Mouse (Mus musculus) right cerebral cortex, adult 18-20 months (tissue): ENCODE results near the gene Enox1.

Experiments
- DNase-seq: peaks from one replicate; pipeline ENCODE4 v3.0.0; 2022; ENCODE audit warnings: mixed read lengths

The Enox1 gene

GRCm38 (mm10) chr14:77638148-77638547 lies 481.6 kb downstream of the Enox1 start:
- no peak for DNase-seq

GRCm38 (mm10) chr14:77638616-77639015 lies 482.1 kb downstream of the Enox1 start:
- no peak for DNase-seq

- DNase-seq: no peak
Observed at GRCm38 (mm10) chr14:77639586-77639985, 483.0 kb downstream of the Enox1 start.

GRCm38 (mm10) chr14:77642314-77642713 lies 485.8 kb downstream of the Enox1 start:
- no peak for DNase-seq

- no peak for DNase-seq
Observed at GRCm38 (mm10) chr14:77646196-77646595, 489.6 kb downstream of the Enox1 start.

- DNase-seq: peak; percentile 63
Observed at GRCm38 (mm10) chr14:77647017-77647416, 490.5 kb downstream of the Enox1 start.

GRCm38 (mm10) chr14:77648305-77648704 lies 491.7 kb downstream of the Enox1 start:
- DNase-seq: no peak

- no peak for DNase-seq
Observed at GRCm38 (mm10) chr14:77658739-77659138, 502.2 kb downstream of the Enox1 start.

GRCm38 (mm10) chr14:77662273-77662672 lies 505.7 kb downstream of the Enox1 start:
- no peak for DNase-seq

- DNase-seq: no peak
Observed at GRCm38 (mm10) chr14:77662994-77663393, 506.4 kb downstream of the Enox1 start.

- DNase-seq: no peak
Observed at GRCm38 (mm10) chr14:77668096-77668495, 511.5 kb downstream of the Enox1 start.

- DNase-seq: no peak
Observed at GRCm38 (mm10) chr14:77669494-77669893, 512.9 kb downstream of the Enox1 start.

GRCm38 (mm10) chr14:77670945-77671344 lies 514.4 kb downstream of the Enox1 start:
- DNase-seq: peak; percentile 39

GRCm38 (mm10) chr14:77671961-77672360 lies 515.4 kb downstream of the Enox1 start:
- DNase-seq: no peak

- DNase-seq: no peak
Observed at GRCm38 (mm10) chr14:77673138-77673537, 516.6 kb downstream of the Enox1 start.

- DNase-seq: no peak
Observed at GRCm38 (mm10) chr14:77677951-77678350, 521.4 kb downstream of the Enox1 start.

GRCm38 (mm10) chr14:77679877-77680276 lies 523.3 kb downstream of the Enox1 start:
- no peak for DNase-seq

GRCm38 (mm10) chr14:77682888-77683555 lies 526.5 kb downstream of the Enox1 start:
- no peak for DNase-seq

- no peak for DNase-seq
Observed at GRCm38 (mm10) chr14:77689816-77690215, 533.3 kb downstream of the Enox1 start.

GRCm38 (mm10) chr14:77705006-77705405 lies 548.4 kb downstream of the Enox1 start:
- no peak for DNase-seq

- peak; percentile 15 for DNase-seq
Observed at GRCm38 (mm10) chr14:77706511-77707246, 550.1 kb downstream of the Enox1 start.

GRCm38 (mm10) chr14:77707279-77707678 lies 550.7 kb downstream of the Enox1 start:
- DNase-seq: no peak

GRCm38 (mm10) chr14:77708354-77709150 lies 552.0 kb downstream of the Enox1 start:
- no peak for DNase-seq
